Mouse (Mus musculus): ENCODE data around the gene Ndufb6.

DNA sequence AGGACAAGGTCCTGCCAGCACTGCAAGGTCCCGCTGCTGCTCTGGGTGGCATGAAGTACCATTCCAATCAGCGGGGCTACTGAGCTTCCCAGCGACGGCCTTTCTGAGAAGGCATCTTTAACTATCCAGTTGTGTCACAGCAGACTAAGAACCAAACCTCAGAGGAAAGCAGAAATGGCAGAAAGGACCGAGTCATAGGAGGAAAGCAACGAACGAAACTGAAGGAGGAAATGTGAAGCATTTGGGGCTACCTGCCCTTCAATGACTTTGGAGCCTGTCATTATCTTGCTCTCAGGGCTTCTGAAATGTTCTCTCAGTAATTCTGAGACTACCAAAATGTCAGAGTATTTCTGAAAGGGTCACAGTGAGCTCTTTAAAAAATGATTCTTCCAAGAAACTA lies 45.4 kb upstream of the Ndufb6 start:
- TF ChIP-seq GATA1 (IDR thresholded peaks at IDR 0.05; ENCODE audit: low read length) (no peak), TAL1 (IDR thresholded peaks at IDR 0.05; ENCODE audit: low read length) (no peak)

All from erythroblast, embryonic 14.5 days (primary cell).